Mouse (Mus musculus): ENCODE measurements around the gene Ap4b1. TPM values are rescaled to one million over a fixed set of nuclear protein-coding genes. Genes with fewer than 3 reads are reported as not detected.
A peak's percentile ranks its signal among the peaks of the same experiment; 100 is the strongest.

Gene Ap4b1
- polyA plus RNA-seq, 2 experiments, result 11.4 to 12.8 TPM

GRCm38 (mm10) chr3:103851481-103851880, 42.2 kb downstream of the Ap4b1 start:
- H3K4me3 ChIP-seq (ENCODE audit: insufficient read depth in 1 of 2, low read depth in 2 of 2, low read length in 2 of 2), result no peak overlapping the region
- no peak for DNase-seq (ENCODE audit: low read depth in 3 of 3, low spot score in 3 of 3)
- no peak overlapping the region for H3K27ac ChIP-seq
- H3K27me3 ChIP-seq (ENCODE audit: control insufficient read depth, insufficient read depth, low read length), result no peaks in the 10 kb centered on the region
- H3K9ac ChIP-seq (replicated peaks), result no peak overlapping the region
- 82% methylated on average over 6 of the region's 6 CpGs for WGBS (ENCODE audit: insufficient replicate concordance)
- H3K4me1 ChIP-seq (replicated peaks; ENCODE audit: control insufficient read depth in 2 of 2, insufficient read depth in 2 of 2, low read length in 1 of 2), result peaks cover 0 to 5% of the 10 kb centered on the region in 2 experiments; a peak in 1 of 4 replicates
- no peaks in the 10 kb centered on the region for H3K9me3 ChIP-seq (ENCODE audit: control insufficient read depth, low read length)
- H3K4me2 ChIP-seq (ENCODE audit: low read depth), result no peak overlapping the region
- TF ChIP-seq EP300 (IDR thresholded peaks at IDR 0.05; ENCODE audit: low read depth) (no peak), CTCF (IDR thresholded peaks at IDR 0.05; ENCODE audit: low read depth) (no peak)
- H3K36me3 ChIP-seq (replicated peaks; ENCODE audit: control insufficient read depth, insufficient read depth, low read depth), result no peaks in the 10 kb centered on the region
- no peak for ATAC-seq (ENCODE audit: insufficient read depth)

DNA sequence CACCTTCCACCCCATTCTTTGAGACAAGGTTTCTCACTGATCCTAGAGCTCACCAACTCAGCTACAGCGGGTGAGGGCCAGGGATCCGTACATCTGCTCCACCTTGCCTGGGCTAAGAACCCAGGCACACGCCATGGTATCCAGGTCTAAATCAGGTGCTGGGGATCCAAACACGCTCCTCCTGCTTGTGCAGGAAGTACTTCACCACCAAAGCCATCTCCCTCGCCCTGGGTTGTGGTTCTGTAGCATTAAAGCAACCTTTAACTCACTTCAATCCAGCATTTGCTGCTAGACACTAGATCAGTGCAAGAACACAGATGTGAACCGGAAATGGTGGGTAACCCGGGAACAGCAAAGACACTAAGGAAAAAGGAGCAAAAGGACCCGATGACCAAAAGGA, 42.6 kb downstream of the Ap4b1 start:
- ATAC-seq (ENCODE audit: insufficient read depth) (no peak), DNase-seq (ENCODE audit: low read depth in 3 of 3, low spot score in 3 of 3) (no peak)
- H3K4me2 ChIP-seq (ENCODE audit: low read depth), result no peak overlapping the region
- no peak overlapping the region for H3K9ac ChIP-seq (replicated peaks)
- H3K27ac ChIP-seq, result no peak overlapping the region
- no peak overlapping the region for H3K4me3 ChIP-seq (ENCODE audit: insufficient read depth in 1 of 2, low read depth in 2 of 2, low read length in 2 of 2)
- H3K9me3 ChIP-seq (ENCODE audit: control insufficient read depth, low read length), result no peaks in the 10 kb centered on the region
- TF ChIP-seq EP300 (IDR thresholded peaks at IDR 0.05; ENCODE audit: low read depth), result no peak
- no peak for TF ChIP-seq CTCF (IDR thresholded peaks at IDR 0.05; ENCODE audit: low read depth)
- WGBS (ENCODE audit: insufficient replicate concordance), result 65% methylated on average over 8 of the region's 8 CpGs
- H3K27me3 ChIP-seq (ENCODE audit: control insufficient read depth, insufficient read depth, low read length), result no peaks in the 10 kb centered on the region
- H3K36me3 ChIP-seq (replicated peaks; ENCODE audit: control insufficient read depth, insufficient read depth, low read depth), result no peaks in the 10 kb centered on the region
- peaks cover 0 to 5% of the 10 kb centered on the region in 2 experiments; a peak in 1 of 4 replicates for H3K4me1 ChIP-seq (replicated peaks; ENCODE audit: control insufficient read depth in 2 of 2, insufficient read depth in 2 of 2, low read length in 1 of 2)

GRCm38 (mm10) chr3:103852565-103853299, 43.4 kb downstream of the Ap4b1 start:
- no peaks in the 10 kb centered on the region for H3K9me3 ChIP-seq (ENCODE audit: control insufficient read depth, low read length)
- DNase-seq (ENCODE audit: low read depth in 3 of 3, low spot score in 3 of 3), result peak; percentile 37 to 50 (median 45)
- H3K4me2 ChIP-seq (ENCODE audit: low read depth), result no peak overlapping the region
- H3K27me3 ChIP-seq (ENCODE audit: control insufficient read depth, insufficient read depth, low read length), result no peaks in the 10 kb centered on the region
- no peaks in the 10 kb centered on the region for H3K36me3 ChIP-seq (replicated peaks; ENCODE audit: control insufficient read depth, insufficient read depth, low read depth)
- H3K4me1 ChIP-seq (replicated peaks; ENCODE audit: control insufficient read depth in 2 of 2, insufficient read depth in 2 of 2, low read length in 1 of 2), result peaks cover 0 to 5% of the 10 kb centered on the region in 2 experiments; a peak in 1 of 4 replicates
- ATAC-seq (ENCODE audit: insufficient read depth), result no peak
- 54% methylated on average over 3 of the region's 3 CpGs for WGBS (ENCODE audit: insufficient replicate concordance)
- TF ChIP-seq EP300 (IDR thresholded peaks at IDR 0.05; ENCODE audit: low read depth) (no peak), CTCF (IDR thresholded peaks at IDR 0.05; ENCODE audit: low read depth) (peak; percentile 56)
- H3K9ac ChIP-seq (replicated peaks), result no peak overlapping the region
- H3K4me3 ChIP-seq (ENCODE audit: insufficient read depth in 1 of 2, low read depth in 2 of 2, low read length in 2 of 2), result no peak overlapping the region
- H3K27ac ChIP-seq, result no peak overlapping the region

- WGBS (ENCODE audit: insufficient replicate concordance), result 78% methylated on average over 8 of the region's 8 CpGs
- ATAC-seq (ENCODE audit: insufficient read depth), result no peak
- no peak overlapping the region for H3K4me3 ChIP-seq (ENCODE audit: insufficient read depth in 1 of 2, low read depth in 2 of 2, low read length in 2 of 2)
- H3K4me1 ChIP-seq (replicated peaks; ENCODE audit: control insufficient read depth in 2 of 2, insufficient read depth in 2 of 2, low read length in 1 of 2), result peaks cover 0 to 9% of the 10 kb centered on the region in 2 experiments; a peak in 1 of 4 replicates
- H3K27ac ChIP-seq, result no peak overlapping the region
- no peak for DNase-seq (ENCODE audit: low read depth in 3 of 3, low spot score in 3 of 3)
- no peaks in the 10 kb centered on the region for H3K9me3 ChIP-seq (ENCODE audit: control insufficient read depth, low read length)
- H3K27me3 ChIP-seq (ENCODE audit: control insufficient read depth, insufficient read depth, low read length), result no peaks in the 10 kb centered on the region
- H3K36me3 ChIP-seq (replicated peaks; ENCODE audit: control insufficient read depth, insufficient read depth, low read depth), result no peaks in the 10 kb centered on the region
- H3K9ac ChIP-seq (replicated peaks), result no peak overlapping the region
- TF ChIP-seq CTCF (IDR thresholded peaks at IDR 0.05; ENCODE audit: low read depth) (no peak), EP300 (IDR thresholded peaks at IDR 0.05; ENCODE audit: low read depth) (no peak)
- H3K4me2 ChIP-seq (ENCODE audit: low read depth), result no peak overlapping the region
Observed at GRCm38 (mm10) chr3:103853804-103854203, 44.5 kb downstream of the Ap4b1 start.

DNA sequence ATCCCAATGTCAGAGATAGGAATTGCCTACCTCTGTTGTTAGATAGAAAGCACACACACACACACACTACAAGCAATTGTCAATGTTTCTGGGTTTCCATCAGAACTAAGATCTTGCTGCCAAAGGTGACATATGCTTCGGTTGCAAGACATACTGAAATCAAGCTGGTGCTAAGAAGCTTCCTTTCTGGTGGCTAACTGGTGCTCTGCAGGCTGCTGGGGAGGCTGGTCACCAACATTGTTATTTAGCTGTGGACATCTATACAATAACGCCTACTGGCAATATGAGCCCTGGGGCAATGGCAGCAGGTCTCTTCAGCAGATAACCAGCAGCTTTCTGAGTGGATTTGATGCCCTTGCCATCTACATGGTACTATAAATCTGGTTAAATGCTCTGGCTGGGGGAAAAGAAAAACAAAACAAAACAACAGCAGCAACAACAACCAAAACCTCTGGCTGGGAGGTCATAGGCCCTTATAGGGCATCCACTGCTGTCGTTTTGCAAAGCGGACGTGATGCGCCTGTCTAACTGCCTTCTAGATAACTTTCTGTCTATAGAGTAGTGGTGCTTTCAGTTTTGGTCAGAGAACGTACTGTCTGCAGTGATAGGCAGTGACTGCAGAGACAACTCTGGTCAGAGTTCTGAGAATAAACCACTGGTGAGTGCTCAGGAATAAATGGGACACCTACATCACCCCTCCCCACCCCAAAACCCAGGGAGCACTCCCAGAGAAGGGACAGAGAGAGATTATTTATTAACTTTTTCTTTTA, 47.9 kb downstream of the Ap4b1 start:
- no peak overlapping the region for H3K9ac ChIP-seq (replicated peaks)
- ATAC-seq (ENCODE audit: insufficient read depth), result no peak
- H3K4me1 ChIP-seq (replicated peaks; ENCODE audit: control insufficient read depth in 2 of 2, insufficient read depth in 2 of 2, low read length in 1 of 2), result peaks cover 0 to 4% of the 10 kb centered on the region in 2 experiments; a peak in 1 of 4 replicates
- TF ChIP-seq CTCF (IDR thresholded peaks at IDR 0.05; ENCODE audit: low read depth), result no peak
- no peak for TF ChIP-seq EP300 (IDR thresholded peaks at IDR 0.05; ENCODE audit: low read depth)
- no peaks in the 10 kb centered on the region for H3K27me3 ChIP-seq (ENCODE audit: control insufficient read depth, insufficient read depth, low read length)
- no peak for DNase-seq (ENCODE audit: low read depth in 3 of 3, low spot score in 3 of 3)
- H3K36me3 ChIP-seq (replicated peaks; ENCODE audit: control insufficient read depth, insufficient read depth, low read depth), result no peaks in the 10 kb centered on the region
- H3K9me3 ChIP-seq (ENCODE audit: control insufficient read depth, low read length), result no peaks in the 10 kb centered on the region
- WGBS (ENCODE audit: insufficient replicate concordance), result 60% methylated on average over 7 of the region's 7 CpGs
- H3K4me3 ChIP-seq (ENCODE audit: insufficient read depth in 1 of 2, low read depth in 2 of 2, low read length in 2 of 2), result no peak overlapping the region
- H3K4me2 ChIP-seq (ENCODE audit: low read depth), result no peak overlapping the region
- no peak overlapping the region for H3K27ac ChIP-seq

Data from liver, embryonic 14.5 days (tissue).